Mouse (Mus musculus): Measurements from ENCODE around the gene Dlgap4.

The Dlgap4 gene

GRCm38 (mm10) chr2:156613541-156614257, at the start of gene Dlgap4:
Dlgap4 (plus strand) TSS chr2:156613705.
- DNase-seq, result no peak

GRCm38 (mm10) chr2:156566512-156566911, 47.0 kb upstream of the Dlgap4 start:
- DNase-seq, result no peak

GRCm38 (mm10) chr2:156568647-156569046, 44.9 kb upstream of the Dlgap4 start:
- DNase-seq, result no peak

- no peak for DNase-seq
Observed at GRCm38 (mm10) chr2:156569261-156569660, 44.2 kb upstream of the Dlgap4 start.

GRCm38 (mm10) chr2:156571521-156571920, 42.0 kb upstream of the Dlgap4 start:
- DNase-seq, result no peak

GRCm38 (mm10) chr2:156576850-156577587, 36.5 kb upstream of the Dlgap4 start:
- DNase-seq, result no peak

- DNase-seq, result no peak
Observed at GRCm38 (mm10) chr2:156580507-156580906, 33.0 kb upstream of the Dlgap4 start.

GRCm38 (mm10) chr2:156581244-156581643, 32.3 kb upstream of the Dlgap4 start:
- no peak for DNase-seq

- DNase-seq, result no peak
Observed at GRCm38 (mm10) chr2:156582887-156583286, 30.6 kb upstream of the Dlgap4 start.

GRCm38 (mm10) chr2:156584154-156584796, 29.2 kb upstream of the Dlgap4 start:
- DNase-seq, result no peak

GRCm38 (mm10) chr2:156584797-156585471, 28.6 kb upstream of the Dlgap4 start:
- DNase-seq, result peak in 1 of 2 experiments; percentile 7

- DNase-seq, result no peak
Observed at GRCm38 (mm10) chr2:156589481-156589880, 24.0 kb upstream of the Dlgap4 start.

GRCm38 (mm10) chr2:156594987-156595490, 18.5 kb upstream of the Dlgap4 start:
- no peak for DNase-seq

GRCm38 (mm10) chr2:156602581-156602980, 10.9 kb upstream of the Dlgap4 start:
- DNase-seq, result no peak

GRCm38 (mm10) chr2:156603671-156604070, 9.8 kb upstream of the Dlgap4 start:
- no peak for DNase-seq

- no peak for DNase-seq
Observed at GRCm38 (mm10) chr2:156605144-156605543, 8.4 kb upstream of the Dlgap4 start.

- no peak for DNase-seq
Observed at GRCm38 (mm10) chr2:156605971-156606370, 7.5 kb upstream of the Dlgap4 start.

GRCm38 (mm10) chr2:156613081-156613540, 394 bp upstream of the Dlgap4 start:
- DNase-seq, result peak; percentile 50 to 51

- no peak for DNase-seq
Observed at GRCm38 (mm10) chr2:156614258-156614556, 702 bp downstream of the Dlgap4 start.

GRCm38 (mm10) chr2:156614661-156615654, 1.5 kb downstream of the Dlgap4 start:
- DNase-seq, result no peak

GRCm38 (mm10) chr2:156616513-156616912, 3.0 kb downstream of the Dlgap4 start:
- no peak for DNase-seq

GRCm38 (mm10) chr2:156617536-156617935, 4.0 kb downstream of the Dlgap4 start:
- peak; percentile 60 to 67 for DNase-seq

Data from lung, adult 18-20 months (tissue).